Mouse (Mus musculus) CH12.LX (cell line): ENCODE measurements around the gene Prkar1b. TPM values are rescaled to one million over a fixed set of nuclear protein-coding genes. Genes with fewer than 3 reads are reported as not detected.

Source experiments
- DNase-seq: peaks from one replicate; pipeline ENCODE4 v3.0.0-alpha.2; 2013; ENCODE audit errors: extremely low read depth
- H3K27ac ChIP-seq: 2 replicates; pipeline ENCODE4 v1.5.1; 2012; ENCODE audit warnings: low read depth, mild to moderate bottlenecking, control low read depth, moderate library complexity; ENCODE audit not compliant: insufficient read depth
- H3K27me3 ChIP-seq: replicated peaks from 2 replicates; pipeline ENCODE3; 2012; ENCODE audit warnings: inconsistent platforms
- H3K36me3 ChIP-seq, 2 experiments: replicated peaks in 1 of 2; 2 replicates each; pipeline versions ENCODE3 to v1.6.1; 2012; ENCODE audit warnings: inconsistent platforms in 1 of 2, low read length in 1 of 2, mild to moderate bottlenecking in 1 of 2, mixed read lengths in 1 of 2, moderate library complexity in 1 of 2; ENCODE audit not compliant: control insufficient read depth in 1 of 2, insufficient read depth in 1 of 2
- H3K4me1 ChIP-seq, 2 experiments: 2 replicates each; pipeline ENCODE4 v1.6.1; 2012; ENCODE audit warnings: inconsistent platforms in 1 of 2, moderate library complexity in 1 of 2; ENCODE audit not compliant: insufficient read depth in 2 of 2, control insufficient read depth in 1 of 2
- H3K4me2 ChIP-seq: 2 replicates; pipeline ENCODE4 v1.6.1; 2012; ENCODE audit warnings: low read depth, mild to moderate bottlenecking, control low read depth; ENCODE audit not compliant: poor library complexity, insufficient read depth, severe bottlenecking
- H3K4me3 ChIP-seq, 3 experiments: fragments of 150-350 bp in 1 of 3; sonication (generic) in 1 of 3; replicated peaks in 1 of 3; 2 replicates each; pipeline versions ENCODE3 to v1.5.1; 2011 to 2012; ENCODE audit warnings: low read depth in 2 of 3, low read length in 2 of 3, mild to moderate bottlenecking in 2 of 3, moderate library complexity in 2 of 3, control low read depth in 1 of 3, improper control_type of control experiment in 1 of 3, inconsistent platforms in 1 of 3, mixed read lengths in 1 of 3; ENCODE audit not compliant: poor library complexity in 1 of 3
- H3K79me2 ChIP-seq: replicated peaks from 2 replicates; pipeline ENCODE4 v1.6.1; 2012; ENCODE audit warnings: mild to moderate bottlenecking, moderate library complexity; ENCODE audit not compliant: control insufficient read depth, poor library complexity, insufficient read depth, severe bottlenecking; ENCODE audit errors: extremely low read depth
- H3K9ac ChIP-seq: 2 replicates; pipeline ENCODE4 v1.6.1; 2012; ENCODE audit warnings: low read depth, mild to moderate bottlenecking, control low read depth, moderate library complexity; ENCODE audit not compliant: insufficient read depth
- H3K9me3 ChIP-seq: replicated peaks from 2 replicates; pipeline ENCODE3; 2012; ENCODE audit warnings: low read length, inconsistent platforms, mixed read lengths
- CHD1 ChIP-seq: IDR thresholded peaks from 2 replicates; pipeline ENCODE4 v1.6.1; 2012; ENCODE audit warnings: low read depth, low read length, improper control_type of control experiment, inconsistent platforms
- CTCF ChIP-seq, 2 experiments: IDR thresholded peaks in 1 of 2; conservative IDR thresholded peaks in 1 of 2; 2 replicates each; pipeline ENCODE4 v1.5.1; 2011 to 2012; ENCODE audit warnings: low read depth in 2 of 2, low read length in 2 of 2, improper control_type of control experiment in 1 of 2, inconsistent platforms in 1 of 2, mild to moderate bottlenecking in 1 of 2, moderate library complexity in 1 of 2
- EP300 ChIP-seq: IDR thresholded peaks from 2 replicates; pipeline ENCODE4 v1.6.1; 2011; ENCODE audit warnings: low read length, improper control_type of control experiment
- GABPA ChIP-seq: IDR thresholded peaks from 2 replicates; pipeline ENCODE4 v1.6.1; 2012; ENCODE audit warnings: low read depth, low read length, improper control_type of control experiment, inconsistent platforms; ENCODE audit not compliant: insufficient replicate concordance
- IRF4 ChIP-seq: IDR thresholded peaks from 2 replicates; pipeline ENCODE4 v1.6.1; 2014; ENCODE audit warnings: low read depth, mild to moderate bottlenecking, inconsistent platforms, low read length, improper control_type of control experiment
- JUN ChIP-seq: IDR thresholded peaks from 2 replicates; pipeline ENCODE4 v1.6.1; 2011; ENCODE audit warnings: low read depth, mild to moderate bottlenecking, low read length, improper control_type of control experiment, moderate library complexity; ENCODE audit not compliant: insufficient read depth
- MAX ChIP-seq: IDR thresholded peaks from 2 replicates; pipeline ENCODE4 v1.6.1; 2011; ENCODE audit warnings: low read length, improper control_type of control experiment
- MAZ ChIP-seq: IDR thresholded peaks from 2 replicates; pipeline ENCODE4 v1.6.1; 2012; ENCODE audit warnings: low read depth, mild to moderate bottlenecking, inconsistent platforms, low read length, improper control_type of control experiment, moderate library complexity
- MXI1 ChIP-seq: IDR thresholded peaks from 2 replicates; pipeline ENCODE4 v1.6.1; 2011; ENCODE audit warnings: mild to moderate bottlenecking, low read depth, low read length, improper control_type of control experiment
- MYC ChIP-seq: IDR thresholded peaks from 2 replicates; pipeline ENCODE4 v1.6.1; 2011; ENCODE audit warnings: low read depth, mild to moderate bottlenecking, improper control_type of control experiment, low read length
- NRF1 ChIP-seq: IDR thresholded peaks from 2 replicates; pipeline ENCODE4 v1.6.1; 2014; ENCODE audit warnings: low read depth, mild to moderate bottlenecking, inconsistent platforms, low read length, improper control_type of control experiment, moderate library complexity
- RAD21 ChIP-seq: IDR thresholded peaks from 2 replicates; pipeline ENCODE4 v1.6.1; 2011; ENCODE audit warnings: low read depth, mild to moderate bottlenecking, low read length, improper control_type of control experiment, moderate library complexity
- RCOR1 ChIP-seq: conservative IDR thresholded peaks from 2 replicates; pipeline ENCODE4 v1.6.1; 2012; ENCODE audit warnings: low read depth, mild to moderate bottlenecking, inconsistent platforms, low read length, improper control_type of control experiment
- SMC3 ChIP-seq: IDR thresholded peaks from 2 replicates; pipeline ENCODE4 v1.6.1; 2011; ENCODE audit warnings: low read depth, low read length, improper control_type of control experiment
- TBP ChIP-seq: conservative IDR thresholded peaks from 2 replicates; pipeline ENCODE4 v1.6.1; 2011; ENCODE audit warnings: low read depth, low read length, improper control_type of control experiment
- USF1 ChIP-seq: IDR thresholded peaks from 2 replicates; pipeline ENCODE4 v1.6.1; 2014; ENCODE audit warnings: low read depth, mild to moderate bottlenecking, inconsistent platforms, low read length, improper control_type of control experiment
- USF2 ChIP-seq: conservative IDR thresholded peaks from 2 replicates; pipeline ENCODE4 v1.6.1; 2011; ENCODE audit warnings: low read depth, low read length, improper control_type of control experiment
- ZC3H11A ChIP-seq: IDR thresholded peaks from 2 replicates; pipeline ENCODE4 v1.6.1; 2012; ENCODE audit warnings: low read depth, mild to moderate bottlenecking, inconsistent platforms, low read length, improper control_type of control experiment
- ZMIZ1 ChIP-seq: IDR thresholded peaks from 2 replicates; pipeline ENCODE4 v1.6.1; 2012; ENCODE audit warnings: low read depth, mild to moderate bottlenecking, inconsistent platforms, low read length, improper control_type of control experiment
- dilution Hi-C: fragments of 300-500 bp; cut with MboI; formaldehyde crosslinking; loops from 2 replicates; pipeline ENCODE4 v1.14.3; 2020; ENCODE audit warnings: low sequenced_read_pairs; ENCODE audit not compliant: extremely low pct_unique_long_range_greater_than_20kb, extremely low pct_ligation_motif_present
- in situ Hi-C: fragments of 300-500 bp; cut with MboI; formaldehyde crosslinking; loops from 3 replicates; pipeline ENCODE4 v1.14.3; 2019; ENCODE audit warnings: low sequenced_read_pairs, low pct_ligation_motif_present, low pct_unique_long_range_greater_than_20kb, mixed read lengths
- polyA plus RNA-seq: library from polyadenylated mRNA; unstranded; fragments of >175 nt; gene quantifications from 2 replicates; pipeline ENCODE4 v1.2.1, GENCODE M21; 2012; ENCODE audit warnings: low read depth; ENCODE audit not compliant: insufficient read length
- total RNA-seq, 2 experiments: library from RNA; depleted of rRNA; stranded (reverse); fragments of 300-350 nt in 1 of 2; fragments of >200 nt in 1 of 2; gene quantifications; 2 replicates each; pipeline ENCODE4 v1.2.3; 2012 to 2014

Gene Prkar1b
- total and polyA plus RNA-seq, 3 experiments, result not detected

DNA sequence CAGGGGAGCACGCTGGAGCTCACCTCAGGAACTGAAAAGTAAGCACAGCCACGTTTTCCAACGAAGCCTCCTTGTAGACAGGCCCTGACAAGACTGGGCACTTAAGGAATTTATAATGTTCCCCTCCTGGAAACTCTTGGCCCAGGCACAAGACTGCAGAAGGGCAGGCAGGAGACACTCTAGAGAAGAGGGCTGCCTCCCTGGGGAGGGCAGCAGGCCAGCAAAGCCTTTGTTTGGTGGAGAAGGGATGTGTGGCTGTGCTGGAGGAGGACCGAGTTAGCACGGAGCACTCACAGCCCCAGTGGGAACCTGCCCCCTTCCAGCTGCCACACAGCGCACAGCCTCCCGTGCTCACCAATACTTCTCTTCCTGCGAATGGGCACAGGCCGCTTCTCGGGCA, 161.8 kb downstream of the Prkar1b start:
- no peak overlapping the region for H3K27ac ChIP-seq
- no peak overlapping the region for H3K4me2 ChIP-seq
- H3K36me3 ChIP-seq, result peaks cover 57 to 97% of the 10 kb centered on the region in 2 experiments
- H3K79me2 ChIP-seq, result 0 out of 2 replicates have a peak, but pooled peaks cover 1% of the 10 kb centered on the region
- DNase-seq, result no peak
- in situ Hi-C loops (no loop called here), dilution Hi-C loops (no loop called here)
- no peak overlapping the region for H3K4me3 ChIP-seq
- no peaks in the 10 kb centered on the region for H3K9me3 ChIP-seq
- TF ChIP-seq NRF1 (no peak), MXI1 (no peak), CHD1 (no peak)
- no peak overlapping the region for H3K9ac ChIP-seq
- H3K27me3 ChIP-seq, result no peaks in the 10 kb centered on the region
- peaks cover 2 to 42% of the 10 kb centered on the region in 2 experiments; a peak in 3 of 4 replicates for H3K4me1 ChIP-seq

DNA sequence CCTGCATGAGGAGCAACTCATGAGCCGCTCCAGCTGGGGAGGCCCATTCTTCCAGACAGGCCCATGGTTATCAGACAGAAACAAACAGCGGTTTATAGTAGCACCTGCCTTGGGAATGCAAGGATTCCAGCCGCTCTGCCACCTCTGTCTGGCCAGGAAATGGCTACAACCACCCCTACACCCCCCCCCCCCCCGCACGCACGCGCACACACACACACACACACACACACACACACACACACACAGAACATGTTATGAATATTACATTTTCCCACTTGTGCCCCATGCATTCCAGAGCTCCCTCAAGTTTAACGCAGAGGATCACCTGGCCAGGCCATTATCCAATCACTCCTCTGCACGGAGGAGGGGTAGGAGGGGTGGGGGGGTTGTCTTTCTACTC, 167.9 kb downstream of the Prkar1b start:
- dilution Hi-C loops, result no loop called here
- Histone ChIP-seq H3K4me1 (peaks cover 3 to 18% of the 10 kb centered on the region in 2 experiments; a peak in 3 of 4 replicates), H3K9me3 (no peaks in the 10 kb centered on the region), H3K9ac (no peak overlapping the region), H3K4me2 (no peak overlapping the region), H3K36me3 (peaks cover 77 to 100% of the 10 kb centered on the region in 2 experiments), H3K4me3 (no peak overlapping the region), H3K27me3 (no peaks in the 10 kb centered on the region), H3K27ac (no peak overlapping the region), H3K79me2 (no peaks in the 10 kb centered on the region)
- DNase-seq, result no peak
- TF ChIP-seq RAD21 (no peak), IRF4 (no peak), EP300 (no peak), USF2 (no peak), MAZ (no peak), GABPA (no peak), ZMIZ1 (no peak), USF1 (no peak), ZC3H11A (no peak), RCOR1 (no peak), MYC (no peak), SMC3 (no peak), CTCF (conservative IDR thresholded peaks at IDR 0.05 in 1 of 2, IDR thresholded peaks at IDR 0.05 in 1 of 2; ENCODE audit: low read depth in 2 of 2, low read length in 2 of 2) (no peak), JUN (no peak), TBP (no peak), MAX (no peak)
- in situ Hi-C loops, result no loop called here
